Mouse (Mus musculus): ENCODE measurements around the gene Exoc4. TPM values are rescaled to one million over a fixed set of nuclear protein-coding genes. Genes with fewer than 3 reads are reported as not detected.

Gene Exoc4
- total RNA-seq, 2 experiments from 2014 or later: 78.0 to 87.1 TPM

GRCm38 (mm10) chr6:33733602-33734001 lies 484.7 kb downstream of the Exoc4 start:
- DNase-seq (ENCODE audit: extremely low spot score in 1 of 2, low spot score in 1 of 2): no peak

- DNase-seq (ENCODE audit: extremely low spot score in 1 of 2, low spot score in 1 of 2): no peak
These were observed 485.1 kb downstream of the Exoc4 start for GRCm38 (mm10) chr6:33734032-33734431.

- DNase-seq (ENCODE audit: extremely low spot score in 1 of 2, low spot score in 1 of 2): no peak
These were observed 490.0 kb downstream of the Exoc4 start for GRCm38 (mm10) chr6:33738857-33739291.

GRCm38 (mm10) chr6:33739304-33739703 lies 490.4 kb downstream of the Exoc4 start:
- DNase-seq (ENCODE audit: extremely low spot score in 1 of 2, low spot score in 1 of 2): no peak

GRCm38 (mm10) chr6:33755976-33756375 lies 507.1 kb downstream of the Exoc4 start:
- no peak for DNase-seq (ENCODE audit: extremely low spot score in 1 of 2, low spot score in 1 of 2)

- DNase-seq (ENCODE audit: extremely low spot score in 1 of 2, low spot score in 1 of 2): no peak
These were observed 512.7 kb downstream of the Exoc4 start for GRCm38 (mm10) chr6:33761557-33761956.

- DNase-seq (ENCODE audit: extremely low spot score in 1 of 2, low spot score in 1 of 2): peak; percentile 24 to 28
These were observed 514.4 kb downstream of the Exoc4 start for GRCm38 (mm10) chr6:33763245-33763644.

- no peak for DNase-seq (ENCODE audit: extremely low spot score in 1 of 2, low spot score in 1 of 2)
These were observed 515.1 kb downstream of the Exoc4 start for GRCm38 (mm10) chr6:33763970-33764369.

GRCm38 (mm10) chr6:33769251-33769650 lies 520.4 kb downstream of the Exoc4 start:
- DNase-seq (ENCODE audit: extremely low spot score in 1 of 2, low spot score in 1 of 2): no peak

- DNase-seq (ENCODE audit: extremely low spot score in 1 of 2, low spot score in 1 of 2): no peak
These were observed 521.1 kb downstream of the Exoc4 start for GRCm38 (mm10) chr6:33770021-33770420.

GRCm38 (mm10) chr6:33772551-33773315 lies 523.8 kb downstream of the Exoc4 start:
- DNase-seq (ENCODE audit: extremely low spot score in 1 of 2, low spot score in 1 of 2): no peak

- no peak for DNase-seq (ENCODE audit: extremely low spot score in 1 of 2, low spot score in 1 of 2)
These were observed 543.7 kb downstream of the Exoc4 start for GRCm38 (mm10) chr6:33792604-33793003.

GRCm38 (mm10) chr6:33801254-33801653 lies 552.4 kb downstream of the Exoc4 start:
- DNase-seq (ENCODE audit: extremely low spot score in 1 of 2, low spot score in 1 of 2): no peak

- DNase-seq (ENCODE audit: extremely low spot score in 1 of 2, low spot score in 1 of 2): no peak
These were observed 554.7 kb downstream of the Exoc4 start for GRCm38 (mm10) chr6:33803481-33804098.

- peak in 1 of 2 experiments; percentile 53 for DNase-seq (ENCODE audit: extremely low spot score in 1 of 2, low spot score in 1 of 2)
These were observed 555.9 kb downstream of the Exoc4 start for GRCm38 (mm10) chr6:33804775-33805174.

- no peak for DNase-seq (ENCODE audit: extremely low spot score in 1 of 2, low spot score in 1 of 2)
These were observed 557.3 kb downstream of the Exoc4 start for GRCm38 (mm10) chr6:33806072-33806782.

GRCm38 (mm10) chr6:33814386-33814785 lies 565.5 kb downstream of the Exoc4 start:
- DNase-seq (ENCODE audit: extremely low spot score in 1 of 2, low spot score in 1 of 2): no peak

- no peak for DNase-seq (ENCODE audit: extremely low spot score in 1 of 2, low spot score in 1 of 2)
These were observed 574.3 kb downstream of the Exoc4 start for GRCm38 (mm10) chr6:33823171-33823570.

- DNase-seq (ENCODE audit: extremely low spot score in 1 of 2, low spot score in 1 of 2): peak in 1 of 2 experiments; percentile 29
These were observed 575.0 kb downstream of the Exoc4 start for GRCm38 (mm10) chr6:33823777-33824302.

GRCm38 (mm10) chr6:33828499-33828898 lies 579.6 kb downstream of the Exoc4 start:
- DNase-seq (ENCODE audit: extremely low spot score in 1 of 2, low spot score in 1 of 2): no peak

- DNase-seq (ENCODE audit: extremely low spot score in 1 of 2, low spot score in 1 of 2): no peak
These were observed 580.4 kb downstream of the Exoc4 start for GRCm38 (mm10) chr6:33829261-33829660.
